Mouse (Mus musculus) bone marrow, adult 2 months (tissue): ENCODE measurements around the gene Adgrd1.

Source experiments
- CTCF ChIP-seq: fragments of 200-500 bp; IDR thresholded peaks from 2 replicates; pipeline ENCODE4 v1.5.1; 2011; ENCODE audit warnings: low read length, control low read depth; ENCODE audit not compliant: control insufficient read depth, insufficient read depth
- POLR2A ChIP-seq: fragments of 200-500 bp; IDR thresholded peaks from 2 replicates; pipeline ENCODE4 v1.6.1; 2011; ENCODE audit warnings: low read depth, mild to moderate bottlenecking, control low read depth, low read length, borderline replicate concordance; ENCODE audit not compliant: control insufficient read depth

DNA sequence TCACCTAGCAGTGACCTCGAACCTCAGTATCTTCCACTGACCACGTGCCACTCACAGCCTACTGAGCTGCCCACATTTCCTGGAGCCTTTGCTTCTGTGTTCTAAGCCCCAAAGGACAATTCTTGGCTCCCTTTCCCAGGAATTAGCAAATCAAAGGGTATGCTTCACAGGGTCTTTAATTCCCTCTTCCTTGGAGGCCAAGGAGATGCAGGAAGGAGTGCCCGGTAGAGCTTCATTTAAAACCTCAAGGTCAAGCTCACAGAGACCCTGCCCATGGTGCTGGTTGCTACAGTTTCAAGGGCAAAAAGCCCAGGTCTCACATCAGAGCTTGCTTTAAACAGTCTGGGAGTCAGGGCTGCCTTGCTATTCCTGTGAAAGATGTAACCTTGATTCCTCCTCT, 145.7 kb downstream of the Adgrd1 start:
- TF ChIP-seq POLR2A (no peak), CTCF (no peak)
